Mouse (Mus musculus) embryonic facial prominence, embryonic 13.5 days (tissue): ENCODE measurements around the gene Gfpt2. TPM values are rescaled to one million over a fixed set of nuclear protein-coding genes. Genes with fewer than 3 reads are reported as not detected.
"Not testable (repeated sequence)": the region's sequence is repeated elsewhere in the genome, so short reads cannot be mapped to it uniquely, and the experiment has no call there.

Experiments used
- ATAC-seq: fragments of 200-750 bp; cut with Nextera tagmentation; 2 replicates; pipeline ENCODE4 v1.8.0; 2017; ENCODE audit warnings: low read depth; ENCODE audit not compliant: insufficient number of reproducible peaks, insufficient read depth, low FRiP score, low TSS enrichment
- H3K27ac ChIP-seq: fragments of 300-500 bp; sonication (generic); 2 replicates; pipeline ENCODE4 v1.5.1; 2015; ENCODE audit warnings: moderate library complexity, mild to moderate bottlenecking, inconsistent platforms
- H3K27me3 ChIP-seq: fragments of 300-500 bp; sonication (generic); 2 replicates; pipeline ENCODE4 v1.6.1; 2015; ENCODE audit warnings: mild to moderate bottlenecking, inconsistent platforms
- H3K36me3 ChIP-seq: fragments of 300-500 bp; sonication (generic); 2 replicates; pipeline ENCODE4 v1.6.1; 2015; ENCODE audit warnings: mild to moderate bottlenecking, inconsistent platforms
- H3K4me1 ChIP-seq: fragments of 300-500 bp; sonication (generic); 2 replicates; pipeline ENCODE4 v1.6.1; 2015; ENCODE audit warnings: inconsistent platforms
- H3K4me2 ChIP-seq: fragments of 300-500 bp; sonication (generic); 2 replicates; pipeline ENCODE4 v1.6.1; 2015; ENCODE audit warnings: moderate library complexity, mild to moderate bottlenecking, inconsistent platforms
- H3K4me3 ChIP-seq: fragments of 300-500 bp; sonication (generic); 2 replicates; pipeline ENCODE4 v1.5.1; 2015; ENCODE audit warnings: mild to moderate bottlenecking, inconsistent platforms
- H3K9ac ChIP-seq: fragments of 300-500 bp; sonication (generic); 2 replicates; pipeline ENCODE4 v1.6.1; 2015; ENCODE audit warnings: mild to moderate bottlenecking, inconsistent platforms
- H3K9me3 ChIP-seq: fragments of 300-500 bp; sonication (generic); 2 replicates; pipeline ENCODE4 v1.6.1; 2016; ENCODE audit warnings: inconsistent platforms
- WGBS: fragments of 180-500 bp; shearing (Covaris S2); methylation state at CpG from one replicate; pipeline ENCODE4 v1.1.7; 2015; ENCODE audit warnings: mixed read lengths; 5-methylcytosine and 5-hydroxymethylcytosine counted together
- polyA plus RNA-seq: library from polyadenylated mRNA; unstranded; fragments of >200 nt; fragmentation: Nextera tagmentation; extraction: Ambion mirVana; gene quantifications from 2 replicates; pipeline ENCODE4 v1.2.1, GENCODE M21; 2015

The Gfpt2 gene
- polyA plus RNA-seq, 1 experiment from 2014 or later: 27.1 TPM

- Histone ChIP-seq H3K27ac (no peak overlapping the region), H3K9ac (no peak overlapping the region), H3K27me3 (no peaks in the 10 kb centered on the region), H3K36me3 (no peaks in the 10 kb centered on the region), H3K4me3 (no peak overlapping the region), H3K4me2 (no peak overlapping the region), H3K4me1 (peaks cover 21% of the 10 kb centered on the region), H3K9me3 (no peaks in the 10 kb centered on the region)
- no peak for ATAC-seq
- 89% methylated on average over 2 of the region's 2 CpGs for WGBS
Measured at GRCm38 (mm10) chr11:49766137-49766411, 27.9 kb upstream of the Gfpt2 start.

GRCm38 (mm10) chr11:49767497-49767896 lies 26.5 kb upstream of the Gfpt2 start:
- not testable (repeated sequence) for ATAC-seq
- 94% methylated on average over 6 of the region's 6 CpGs for WGBS

GRCm38 (mm10) chr11:49768781-49769180 lies 25.2 kb upstream of the Gfpt2 start:
- no peaks in the 10 kb centered on the region for H3K9me3 ChIP-seq
- no peak overlapping the region for H3K27ac ChIP-seq
- no peak overlapping the region for H3K9ac ChIP-seq
- H3K36me3 ChIP-seq: no peaks in the 10 kb centered on the region
- 90% methylated on average over 5 of the region's 5 CpGs for WGBS
- no peak for ATAC-seq
- H3K4me2 ChIP-seq: no peak overlapping the region
- H3K27me3 ChIP-seq: no peaks in the 10 kb centered on the region
- H3K4me3 ChIP-seq: no peak overlapping the region
- H3K4me1 ChIP-seq: peaks cover 13% of the 10 kb centered on the region

More at GRCm38 (mm10) chr11:49767497-49767896, 26.5 kb upstream of the Gfpt2 start:
- H3K36me3 ChIP-seq, H3K27me3 ChIP-seq, H3K9ac ChIP-seq, H3K9me3 ChIP-seq, H3K27ac ChIP-seq, H3K4me2 ChIP-seq, H3K4me3 ChIP-seq: not testable (repeated sequence)
- peaks cover 19% of the 10 kb centered on the region for H3K4me1 ChIP-seq

- H3K36me3 ChIP-seq: no peaks in the 10 kb centered on the region
- ATAC-seq: no peak
- WGBS: 83% methylated on average over 9 of the region's 9 CpGs
Measured at GRCm38 (mm10) chr11:49770676-49771550, 23.1 kb upstream of the Gfpt2 start.

GRCm38 (mm10) chr11:49772251-49772650 lies 21.7 kb upstream of the Gfpt2 start:
- ATAC-seq: no peak
- Histone ChIP-seq H3K4me2 (no peak overlapping the region), H3K9ac (no peak overlapping the region), H3K27ac (no peak overlapping the region), H3K36me3 (no peaks in the 10 kb centered on the region), H3K9me3 (no peaks in the 10 kb centered on the region), H3K4me3 (no peak overlapping the region), H3K4me1 (no peaks in the 10 kb centered on the region), H3K27me3 (no peaks in the 10 kb centered on the region)
- WGBS: 63% methylated on average over 5 of the region's 5 CpGs

More at GRCm38 (mm10) chr11:49770676-49771550, 23.1 kb upstream of the Gfpt2 start:
- Histone ChIP-seq H3K4me1 (no peaks in the 10 kb centered on the region), H3K4me3 (no peak overlapping the region), H3K27me3 (no peaks in the 10 kb centered on the region), H3K9ac (no peak overlapping the region), H3K9me3 (no peaks in the 10 kb centered on the region), H3K4me2 (no peak overlapping the region), H3K27ac (no peak overlapping the region)

GRCm38 (mm10) chr11:49774894-49775293 lies 19.1 kb upstream of the Gfpt2 start:
- H3K27ac ChIP-seq: no peak overlapping the region
- no peak overlapping the region for H3K4me3 ChIP-seq
- no peak overlapping the region for H3K4me2 ChIP-seq
- no peaks in the 10 kb centered on the region for H3K4me1 ChIP-seq
- no peak for ATAC-seq
- no peaks in the 10 kb centered on the region for H3K27me3 ChIP-seq
- no peaks in the 10 kb centered on the region for H3K36me3 ChIP-seq
- H3K9ac ChIP-seq: no peak overlapping the region
- no peaks in the 10 kb centered on the region for H3K9me3 ChIP-seq
- WGBS: 81% methylated on average over 4 of the region's 4 CpGs

- no peak overlapping the region for H3K4me3 ChIP-seq
- no peaks in the 10 kb centered on the region for H3K4me1 ChIP-seq
- H3K27ac ChIP-seq: no peak overlapping the region
- ATAC-seq: no peak
- H3K4me2 ChIP-seq: no peak overlapping the region
- H3K27me3 ChIP-seq: no peaks in the 10 kb centered on the region
- whole genome bisulfite sequencing: 84% methylated on average over 6 of the region's 6 CpGs
- H3K9ac ChIP-seq: no peak overlapping the region
- no peaks in the 10 kb centered on the region for H3K9me3 ChIP-seq
- H3K36me3 ChIP-seq: no peaks in the 10 kb centered on the region
Measured at GRCm38 (mm10) chr11:49778844-49779243, 15.1 kb upstream of the Gfpt2 start.

GRCm38 (mm10) chr11:49780161-49780817 lies 13.7 kb upstream of the Gfpt2 start:
- Histone ChIP-seq H3K27ac (no peak overlapping the region), H3K27me3 (no peaks in the 10 kb centered on the region), H3K9me3 (no peaks in the 10 kb centered on the region), H3K9ac (no peak overlapping the region), H3K36me3 (no peaks in the 10 kb centered on the region), H3K4me1 (no peaks in the 10 kb centered on the region), H3K4me3 (no peak overlapping the region), H3K4me2 (no peak overlapping the region)
- ATAC-seq: no peak
- WGBS: 76% methylated on average over 4 of the region's 4 CpGs

GRCm38 (mm10) chr11:49781833-49782399 lies 12.1 kb upstream of the Gfpt2 start:
- no peak overlapping the region for H3K27ac ChIP-seq

GRCm38 (mm10) chr11:49793131-49793530 lies 847 bp upstream of the Gfpt2 start:
- no peaks in the 10 kb centered on the region for H3K9me3 ChIP-seq
- H3K4me2 ChIP-seq: peak overlapping the region; percentile 84
- no peak overlapping the region for H3K27ac ChIP-seq
- ATAC-seq: no peak
- no peak overlapping the region for H3K9ac ChIP-seq
- no peaks in the 10 kb centered on the region for H3K36me3 ChIP-seq
- no peaks in the 10 kb centered on the region for H3K27me3 ChIP-seq
- WGBS: 8% methylated on average over 14 of the region's 14 CpGs
- H3K4me3 ChIP-seq: no peak overlapping the region; the same call in 1 of the 2 replicates
- H3K4me1 ChIP-seq: peaks cover 23% of the 10 kb centered on the region

More at GRCm38 (mm10) chr11:49781833-49782399, 12.1 kb upstream of the Gfpt2 start:
- H3K36me3 ChIP-seq: no peaks in the 10 kb centered on the region
- no peak overlapping the region for H3K4me2 ChIP-seq
- 57% methylated on average over 6 of the region's 6 CpGs for WGBS
- no peaks in the 10 kb centered on the region for H3K27me3 ChIP-seq
- no peaks in the 10 kb centered on the region for H3K4me1 ChIP-seq
- H3K4me3 ChIP-seq: no peak overlapping the region
- H3K9me3 ChIP-seq: no peaks in the 10 kb centered on the region
- no peak overlapping the region for H3K9ac ChIP-seq
- no peak for ATAC-seq

GRCm38 (mm10) chr11:49794342-49795144 lies 565 bp downstream of the Gfpt2 start:
- WGBS: under 1% methylated on average over 45 of the region's 45 CpGs
- no peaks in the 10 kb centered on the region for H3K9me3 ChIP-seq
- H3K27ac ChIP-seq: peak overlapping the region; percentile 80
- H3K4me1 ChIP-seq: peaks cover 23% of the 10 kb centered on the region
- H3K36me3 ChIP-seq: no peaks in the 10 kb centered on the region
- peak overlapping the region; percentile 84 for H3K4me2 ChIP-seq
- H3K4me3 ChIP-seq: peak overlapping the region; percentile 69
- peak; percentile 43 for ATAC-seq
- H3K9ac ChIP-seq: peak overlapping the region; percentile 82
- no peaks in the 10 kb centered on the region for H3K27me3 ChIP-seq
